Mouse (Mus musculus) c-Kit-positive CD71-positive TER-119-positive erythroid progenitor cells, embryonic 14.5 days (primary cell): ENCODE measurements around the gene Trim56.

Experiments used
- DNase-seq: peaks from one replicate; pipeline ENCODE4 v3.0.0-alpha.2; 2013; ENCODE audit warnings: low spot score

Trim56 gene

DNA sequence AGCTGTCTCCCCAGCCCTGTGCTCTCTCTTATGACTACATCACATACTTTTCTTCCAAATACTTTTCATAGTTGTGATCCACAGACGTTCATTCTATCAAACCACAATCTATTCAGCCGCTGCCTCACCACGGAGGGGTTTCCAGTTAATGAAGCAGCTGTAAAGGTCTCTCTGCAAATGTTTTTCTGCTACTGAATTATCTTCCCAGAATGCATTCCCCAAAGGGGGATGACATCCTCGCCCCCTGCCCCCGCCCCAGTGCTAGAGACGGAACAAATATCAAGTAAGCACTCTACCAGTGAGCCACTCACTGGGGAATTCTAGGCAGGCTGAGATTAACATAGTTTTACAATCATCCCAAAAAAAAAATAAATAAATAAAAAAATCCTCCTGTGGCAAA, 7.9 kb downstream of the Trim56 start:
- no peak for DNase-seq

DNA sequence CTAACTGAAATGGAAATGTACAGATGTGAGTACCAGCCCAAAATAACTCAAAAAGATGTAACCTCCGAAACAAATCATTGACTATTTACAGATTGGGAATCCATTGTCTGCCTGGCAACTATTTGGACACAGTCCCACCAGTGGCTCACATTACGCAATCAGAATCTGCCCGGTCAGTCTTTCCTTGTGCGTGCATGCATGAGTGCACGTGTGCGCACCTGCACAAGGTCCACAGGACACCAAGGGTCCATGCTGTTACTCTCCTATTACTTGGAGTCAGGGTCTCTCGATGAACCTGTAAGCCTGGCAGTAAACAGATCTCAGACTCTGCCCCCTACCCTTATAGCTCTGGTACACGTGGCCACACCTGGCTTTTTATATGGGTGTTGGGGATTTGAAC, 8.3 kb downstream of the Trim56 start:
- no peak for DNase-seq

DNA sequence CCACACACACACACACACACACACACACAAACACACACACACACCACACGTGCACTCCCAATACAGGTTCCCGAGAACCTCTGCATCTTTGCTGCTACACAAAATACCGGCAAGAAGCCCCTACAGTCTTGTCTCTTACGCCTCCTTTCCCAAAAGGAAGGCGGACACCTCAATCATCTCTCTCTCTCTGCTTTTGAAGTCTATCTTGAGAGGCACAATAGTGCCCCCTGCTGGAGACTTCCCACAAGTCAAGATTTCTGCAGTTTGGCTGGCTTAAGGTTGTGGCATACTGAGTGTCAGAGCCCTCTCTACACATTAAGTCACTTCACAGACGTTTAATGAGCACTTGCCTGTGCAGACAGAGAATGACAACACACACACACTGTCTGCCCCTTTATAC, 9.0 kb downstream of the Trim56 start:
- DNase-seq: peak; percentile 92

DNA sequence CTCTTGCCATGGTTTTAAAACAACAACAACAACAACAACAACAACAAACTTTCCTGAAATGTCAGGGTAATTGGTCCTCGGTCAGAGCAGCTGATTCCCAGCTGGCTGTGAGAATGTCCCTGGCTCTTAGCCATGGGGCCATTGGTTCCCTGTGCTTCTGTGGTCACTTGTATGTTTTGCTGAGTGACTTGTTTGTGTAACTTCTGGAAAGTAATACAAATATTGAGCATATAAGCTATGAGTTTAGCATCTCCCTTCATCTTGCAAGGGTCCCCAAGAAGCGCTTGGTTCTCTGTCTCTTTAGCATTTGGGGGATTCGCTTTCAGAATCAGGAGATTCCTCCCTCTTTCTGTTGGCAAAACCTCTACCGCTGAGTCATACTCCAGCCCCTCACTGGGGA, 9.6 kb downstream of the Trim56 start:
- no peak for DNase-seq

DNA sequence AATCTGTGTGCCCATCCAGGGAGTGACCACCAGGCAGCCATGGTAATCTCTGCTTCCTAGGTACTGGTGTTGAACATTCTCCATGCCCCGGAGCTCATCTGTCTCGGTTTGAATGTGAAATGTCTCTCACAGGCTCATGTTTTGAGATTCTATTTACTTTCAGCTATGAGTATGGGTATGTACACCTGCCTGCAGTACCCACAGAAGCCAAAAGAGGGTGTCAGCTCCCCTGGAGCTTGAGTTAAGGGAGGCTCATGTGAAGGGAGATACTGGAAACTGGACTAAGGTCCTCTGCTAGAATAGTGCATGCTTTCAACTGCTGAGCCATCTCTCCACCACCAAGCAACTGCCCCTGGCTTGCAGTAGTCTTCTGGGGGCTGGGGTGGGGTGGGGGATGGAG, 12.0 kb downstream of the Trim56 start:
- no peak for DNase-seq

DNA sequence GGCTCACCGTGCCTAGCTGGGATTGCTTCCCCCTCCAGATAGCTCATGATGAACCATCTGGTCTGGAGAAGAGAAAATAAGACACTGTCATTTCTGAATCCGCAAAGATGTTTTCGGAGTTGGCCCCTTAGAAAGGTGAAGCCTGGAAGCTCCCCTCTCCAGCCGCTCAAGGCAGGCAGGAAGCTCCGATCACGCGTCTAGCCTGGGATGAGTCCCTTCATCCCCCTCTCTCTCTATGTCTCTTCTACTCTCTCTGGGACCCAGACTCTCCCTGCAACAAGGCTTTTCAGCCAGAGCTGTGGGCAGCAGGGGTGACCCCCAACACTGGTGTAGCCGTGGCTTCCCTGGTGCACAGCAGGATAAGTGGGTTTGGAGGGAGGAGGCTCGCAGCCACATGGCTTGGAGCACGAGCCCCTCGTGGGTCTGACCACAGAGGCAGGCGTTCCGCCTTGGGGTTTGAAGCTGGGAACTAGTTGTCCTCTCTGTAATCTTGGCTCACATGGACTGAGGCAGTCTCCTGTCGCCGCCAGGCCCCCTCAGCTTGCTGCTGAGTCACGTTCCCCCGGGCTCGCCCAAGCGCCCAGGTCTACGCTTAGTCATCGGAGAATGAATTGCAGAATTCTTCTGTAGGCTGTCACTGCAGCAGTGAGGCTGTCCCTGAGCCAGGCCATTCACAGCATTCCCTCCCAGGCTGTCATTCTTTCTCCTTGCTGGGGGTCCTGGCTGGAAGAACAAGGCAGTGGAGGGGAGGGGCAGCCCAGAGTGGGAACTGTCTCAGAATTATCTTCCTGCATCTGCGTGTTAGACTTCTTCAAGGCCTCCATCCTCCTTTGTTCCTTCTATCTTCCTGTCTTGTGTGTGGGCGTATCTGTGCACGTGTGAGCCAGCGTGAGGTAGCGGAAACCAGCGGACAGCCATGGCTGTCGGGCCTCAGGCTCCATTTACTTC, 13.2 kb downstream of the Trim56 start:
- DNase-seq: peak; percentile 93

DNA sequence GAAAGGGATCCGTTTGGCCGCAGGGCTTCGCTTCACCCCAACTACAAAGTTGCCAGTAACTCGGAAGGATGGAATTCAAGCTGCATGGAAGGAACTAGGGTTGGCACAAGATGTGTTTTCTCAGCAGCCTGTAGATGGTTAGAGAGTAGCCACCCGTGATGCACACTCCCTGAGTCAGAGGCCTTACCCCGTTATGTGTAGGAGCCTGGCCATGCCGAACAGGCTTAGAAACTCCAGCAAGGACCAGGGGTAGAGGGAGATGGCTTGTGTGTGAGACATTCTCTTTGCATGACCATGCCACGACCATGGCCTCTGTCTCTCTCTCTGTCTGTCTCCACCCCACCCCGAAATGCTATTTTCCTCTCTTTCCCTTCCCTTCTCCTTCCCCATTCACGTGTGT, 13.9 kb downstream of the Trim56 start:
- DNase-seq: no peak

DNA sequence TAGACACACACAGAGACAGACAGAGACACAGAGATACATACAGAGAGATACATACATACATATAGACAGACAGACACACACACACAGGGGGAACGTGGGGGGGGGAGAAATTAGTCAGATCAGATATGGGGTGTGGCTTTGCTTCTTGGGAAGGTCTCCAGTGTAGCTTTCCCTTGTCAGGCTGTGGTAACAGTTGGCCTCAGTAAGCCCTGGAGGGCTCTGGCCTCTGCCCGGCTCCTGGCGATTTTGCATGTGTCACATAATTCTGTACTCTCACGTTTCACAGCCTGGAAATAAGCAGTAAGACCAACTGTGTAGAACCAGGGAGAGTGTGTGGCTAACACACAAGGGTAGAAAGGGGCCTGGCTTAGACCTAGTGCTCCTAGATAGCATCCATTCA, 15.3 kb downstream of the Trim56 start:
- no peak for DNase-seq

DNA sequence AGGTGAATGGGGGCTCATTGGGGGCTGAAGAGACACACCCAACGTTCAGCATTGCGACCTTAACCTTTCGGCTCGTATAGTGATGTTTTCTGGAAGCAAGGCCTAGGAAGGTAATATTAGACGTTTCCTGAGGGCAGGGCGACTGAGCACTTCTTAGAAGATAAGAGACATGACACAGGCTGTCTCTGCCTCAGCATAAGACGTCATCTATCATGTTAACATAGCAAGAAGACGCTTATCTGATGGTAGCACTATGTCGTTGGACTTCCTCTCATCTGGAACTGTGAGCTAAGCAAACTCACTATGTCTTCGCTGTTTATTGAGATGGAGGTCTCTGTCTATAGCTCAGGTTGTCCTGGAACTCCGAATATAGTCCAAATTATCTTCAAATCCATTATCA, 17.6 kb downstream of the Trim56 start:
- peak; percentile 65 for DNase-seq

DNA sequence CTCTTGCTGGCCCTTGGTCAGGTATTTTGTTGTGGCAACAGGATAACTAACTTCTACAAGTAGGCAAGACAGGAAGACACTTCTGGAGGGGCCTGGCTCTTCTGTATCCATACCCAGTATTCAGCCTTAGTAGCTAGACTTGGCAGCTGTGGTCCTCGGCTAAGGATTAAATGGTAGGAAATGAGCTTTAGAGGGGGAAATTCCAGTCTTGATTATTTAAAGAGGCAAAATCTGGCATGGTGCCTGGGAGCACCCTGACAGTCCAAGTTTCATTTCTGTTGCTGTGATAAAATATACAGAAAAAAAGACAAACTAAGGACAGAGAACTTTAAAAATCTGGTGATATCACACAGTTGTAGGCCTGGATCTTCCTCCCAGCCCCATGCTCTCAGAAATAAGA, 20.0 kb downstream of the Trim56 start:
- DNase-seq: no peak

DNA sequence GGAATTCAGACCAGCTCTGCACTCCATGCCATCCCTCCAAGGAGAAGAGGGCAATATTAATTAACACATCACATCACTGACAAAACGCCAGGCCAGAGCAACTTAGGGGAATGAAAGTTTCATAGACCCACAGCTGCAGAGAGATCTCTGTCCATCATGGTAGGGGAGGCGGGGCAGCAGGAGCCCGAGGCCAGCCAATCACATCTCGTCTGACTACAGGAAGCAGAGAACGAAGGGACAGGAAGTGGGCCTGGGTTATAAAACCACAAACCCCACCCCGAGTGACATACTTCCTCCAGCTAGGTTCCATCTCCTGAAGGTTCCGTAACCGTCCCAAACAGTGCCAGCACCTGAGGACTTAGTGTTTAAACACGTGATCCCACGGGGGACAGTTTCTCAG, 20.9 kb downstream of the Trim56 start:
- DNase-seq: no peak

DNA sequence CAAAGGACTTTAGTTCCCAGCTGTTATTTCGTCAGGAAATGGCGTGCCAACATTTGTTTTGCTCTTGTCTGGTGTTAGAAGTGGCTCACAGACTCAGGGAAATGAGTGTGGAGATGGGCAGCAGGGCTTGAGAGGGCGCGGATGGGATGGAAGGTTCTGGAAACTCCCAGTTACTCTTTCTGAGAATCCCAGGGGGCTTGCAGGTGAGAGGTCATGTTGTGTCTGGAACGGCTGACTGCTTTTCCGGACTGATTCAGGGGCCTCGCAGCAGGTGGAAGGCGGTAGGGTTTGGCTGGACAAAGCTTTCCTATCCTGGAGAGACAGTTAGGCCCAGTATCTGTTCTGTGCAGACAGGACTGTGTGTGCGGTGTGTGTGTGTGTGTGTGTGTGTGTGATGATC, 22.3 kb downstream of the Trim56 start:
- no peak for DNase-seq

DNA sequence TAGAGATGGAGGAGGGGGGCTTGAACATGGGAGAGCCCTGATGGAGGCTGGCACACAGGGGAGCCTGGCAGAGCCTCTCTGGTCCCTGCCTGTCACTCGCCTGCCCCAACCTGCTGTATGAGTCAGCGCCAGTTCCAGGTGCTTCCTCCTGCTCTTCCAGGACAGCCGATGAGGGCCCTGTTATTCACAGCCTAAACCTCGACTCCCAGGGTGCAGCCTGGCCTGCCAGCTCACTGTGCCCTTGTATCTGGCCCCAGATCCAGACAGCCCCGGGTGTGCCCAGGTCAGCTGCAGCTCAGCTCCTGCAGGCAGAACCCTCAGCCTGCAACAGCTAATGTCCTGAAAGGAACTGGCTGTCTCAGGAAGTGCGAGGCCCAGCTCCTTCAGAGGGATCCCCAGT, 24.4 kb downstream of the Trim56 start:
- DNase-seq: no peak

DNA sequence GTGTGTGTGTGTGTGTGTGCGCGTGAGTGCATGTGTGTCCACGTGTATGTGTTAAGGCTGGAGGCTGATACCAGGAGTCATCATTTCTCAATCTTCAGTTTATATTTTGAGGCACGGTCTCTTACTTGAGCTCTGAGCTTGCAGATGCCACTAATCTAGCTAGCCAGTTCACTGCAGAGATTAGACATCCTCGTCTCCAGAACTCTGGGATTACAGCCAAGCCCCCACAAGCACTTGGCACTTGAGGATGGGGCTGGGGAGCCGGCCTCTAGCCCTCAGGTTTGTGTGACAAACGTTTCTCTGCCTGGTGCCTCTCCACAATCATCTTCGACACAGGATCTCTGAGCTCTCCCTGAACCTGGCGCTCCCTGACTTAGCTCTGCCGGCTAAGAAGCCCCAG, 25.1 kb downstream of the Trim56 start:
- DNase-seq: no peak

DNA sequence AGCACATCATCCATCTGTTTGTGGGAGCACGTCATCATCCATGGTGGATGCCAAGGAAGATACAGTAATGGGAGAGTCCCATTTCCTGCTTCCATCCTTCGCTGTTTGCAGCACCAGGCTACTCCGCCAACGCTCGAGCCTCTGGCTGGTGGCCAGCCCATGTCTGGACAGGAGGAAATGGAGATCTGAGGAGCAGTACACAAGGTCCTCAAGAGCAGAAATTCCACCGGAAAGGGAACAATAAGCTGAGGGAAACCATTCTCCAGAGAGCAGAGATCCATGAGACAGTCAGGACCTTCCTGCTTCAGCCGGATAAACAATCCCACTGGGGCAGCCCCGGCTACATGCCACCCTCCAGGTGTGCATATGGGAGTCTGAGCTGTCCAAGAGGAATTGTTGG, 28.6 kb downstream of the Trim56 start:
- DNase-seq: no peak

DNA sequence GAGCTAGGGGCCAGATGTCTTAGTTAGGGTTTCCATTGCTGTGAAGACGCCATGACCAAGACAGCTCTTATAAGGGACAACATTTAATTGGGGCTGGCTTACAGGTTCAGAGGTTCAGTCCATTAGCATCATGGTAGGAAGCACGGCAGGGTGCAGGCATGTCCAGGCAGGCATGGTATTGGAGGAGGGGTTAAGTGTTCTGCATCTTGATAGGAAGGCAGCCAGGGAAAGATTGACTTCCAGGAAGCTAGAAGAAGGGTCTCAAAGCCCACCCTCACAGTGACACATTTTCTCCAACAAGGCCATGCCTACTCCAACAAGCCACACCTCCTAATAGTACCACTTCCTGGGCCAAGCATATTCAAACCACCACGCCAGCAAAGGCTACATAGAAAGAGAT, 30.3 kb downstream of the Trim56 start:
- no peak for DNase-seq

DNA sequence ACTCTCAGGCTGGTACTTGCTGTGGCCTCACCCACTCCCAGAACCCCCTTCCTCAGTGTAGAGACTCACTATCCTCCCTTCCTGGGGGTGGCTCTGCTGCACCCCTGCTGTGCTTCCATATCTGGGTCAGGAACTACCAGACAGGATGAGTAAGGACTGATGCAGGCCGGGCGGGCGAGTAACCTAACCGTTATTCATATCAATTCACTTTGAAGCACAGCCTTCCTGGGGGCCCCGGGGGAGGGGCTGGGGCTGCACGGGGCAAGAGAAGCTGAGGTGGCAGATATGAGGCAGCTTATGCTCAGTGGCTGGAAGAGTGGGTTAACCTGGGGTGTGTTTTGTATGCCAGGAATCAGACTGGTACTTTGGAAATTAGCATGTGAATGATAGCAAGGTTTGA, 31.0 kb downstream of the Trim56 start:
- no peak for DNase-seq

DNA sequence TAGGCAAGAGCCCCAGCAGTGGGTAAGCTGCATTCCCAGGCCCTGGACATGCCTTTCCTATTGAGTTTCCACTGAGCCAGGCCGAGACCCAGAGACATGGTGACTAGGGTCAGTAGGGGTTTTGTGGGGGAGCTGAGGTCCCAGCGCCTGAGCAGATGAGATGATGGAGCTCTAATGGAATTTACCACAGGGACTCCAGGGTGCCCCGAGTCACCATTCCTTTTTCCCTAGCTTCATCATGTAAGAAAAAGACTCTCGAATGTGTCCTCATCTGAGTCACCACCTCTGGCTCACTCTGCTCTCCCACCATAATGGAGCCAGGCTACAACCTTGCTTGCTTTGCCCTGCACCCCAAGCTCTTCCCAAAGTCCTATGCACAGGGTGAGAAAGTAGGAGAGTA, 33.0 kb downstream of the Trim56 start:
- DNase-seq: no peak

DNA sequence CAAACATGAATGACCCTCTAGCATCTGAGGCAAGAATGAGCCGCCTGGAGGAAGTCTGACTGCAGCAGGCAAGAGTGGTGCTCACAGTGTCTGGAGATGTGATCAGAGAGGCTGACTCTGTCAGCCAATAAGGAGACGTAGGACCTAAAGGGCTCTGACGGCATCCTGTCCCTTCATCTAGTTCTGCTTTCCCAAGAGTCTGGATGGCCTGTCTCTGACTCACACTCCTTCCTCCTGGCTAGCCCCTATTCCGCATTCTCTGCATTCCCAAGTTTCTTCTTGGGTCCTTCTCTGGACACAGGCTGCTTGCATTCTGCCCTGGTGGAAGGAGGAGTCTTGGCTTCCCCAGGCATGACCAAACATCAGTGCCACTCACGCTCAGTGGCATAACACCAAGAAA, 36.2 kb downstream of the Trim56 start:
- no peak for DNase-seq

DNA sequence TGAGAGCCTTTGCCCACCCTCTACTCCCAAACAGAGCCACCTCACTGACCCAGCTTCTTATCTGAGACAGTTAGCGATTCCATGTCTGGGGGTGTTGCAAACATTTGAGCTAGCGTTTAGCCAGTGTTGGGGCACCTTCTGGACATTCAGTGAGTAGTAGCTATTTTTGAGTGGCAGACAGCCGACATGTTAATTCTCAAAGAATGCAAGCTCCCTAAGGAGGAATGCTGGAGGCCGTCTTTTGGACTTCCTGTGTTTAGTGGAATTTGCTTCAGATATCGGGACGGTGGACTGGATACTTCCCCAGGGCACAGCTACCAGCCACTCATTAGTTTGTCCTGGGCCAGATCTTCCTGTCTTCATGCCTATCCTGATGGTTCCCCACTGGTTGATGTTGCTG, 37.4 kb downstream of the Trim56 start:
- DNase-seq: no peak

DNA sequence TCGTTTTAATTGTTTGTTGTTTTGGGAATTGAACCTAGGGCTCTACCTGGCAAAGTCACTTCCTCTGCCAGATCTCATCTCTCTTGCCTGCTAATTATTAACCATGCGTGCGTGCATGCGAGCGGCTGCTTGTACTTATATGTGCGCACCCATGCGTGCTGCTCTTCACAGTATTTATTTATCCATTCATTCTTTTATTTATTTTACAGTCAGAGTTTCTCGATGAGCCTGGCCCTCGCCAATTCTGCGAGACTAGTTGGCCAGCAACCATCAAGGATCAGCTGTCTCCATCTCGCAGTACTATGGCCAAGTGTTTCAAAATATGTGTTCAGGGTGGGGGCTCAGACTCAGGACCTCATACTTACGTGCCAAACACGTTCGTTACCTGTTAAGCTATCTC, 38.0 kb downstream of the Trim56 start:
- DNase-seq: no peak

DNA sequence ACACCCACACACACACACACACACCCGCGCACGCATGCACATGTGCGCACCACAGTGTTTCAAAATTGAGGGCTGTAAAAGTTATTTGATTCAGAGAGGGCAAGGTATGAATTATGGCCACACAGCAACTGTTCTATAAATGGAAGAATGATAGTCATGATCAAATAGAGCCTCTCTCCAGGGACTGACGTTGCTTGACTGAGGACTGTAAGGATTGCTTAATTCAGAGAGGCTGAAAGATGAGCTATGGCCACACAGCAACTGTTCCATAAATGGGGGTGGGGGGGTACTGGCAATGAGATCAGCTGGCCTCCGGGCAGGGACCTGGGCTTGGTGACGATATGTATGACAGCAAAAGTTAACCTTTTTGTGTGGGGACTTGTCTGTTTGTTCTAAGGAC, 38.8 kb downstream of the Trim56 start:
- DNase-seq: no peak

DNA sequence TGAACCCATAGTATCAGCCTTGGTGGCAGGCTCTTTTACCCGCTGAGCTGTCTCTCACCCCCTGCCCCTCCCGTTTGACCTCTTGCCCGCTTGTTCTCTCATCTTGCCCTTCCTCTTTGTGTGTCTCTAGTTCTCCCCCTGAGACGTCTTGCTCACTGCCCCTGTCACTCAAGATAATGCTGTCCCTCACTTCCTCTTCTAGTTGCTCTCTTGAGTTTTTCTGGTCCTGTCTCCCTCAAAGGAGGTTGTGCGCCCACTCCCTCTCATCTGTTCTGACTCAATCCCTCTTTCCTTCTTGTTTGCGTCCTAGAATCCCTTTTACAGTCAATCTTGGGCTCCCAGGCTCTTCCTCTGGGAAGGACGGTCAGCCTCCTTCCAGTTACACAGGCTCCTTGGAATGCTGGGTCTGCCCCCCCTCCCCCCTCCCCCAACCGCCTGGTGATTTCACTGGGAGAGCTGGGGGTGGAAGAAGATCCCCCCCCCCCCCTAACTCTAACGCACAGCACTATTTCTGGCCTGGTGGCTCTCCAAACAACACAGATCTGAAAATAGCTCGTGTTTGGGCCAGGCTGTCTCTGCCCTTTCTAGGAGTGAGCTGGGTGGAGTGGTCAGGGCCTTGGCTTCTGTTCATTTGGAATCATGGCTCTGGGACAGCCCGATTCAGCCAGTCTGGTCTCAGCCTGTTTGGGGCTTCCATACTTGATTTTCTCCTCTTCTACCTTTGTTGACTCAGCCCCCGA, 39.6 kb downstream of the Trim56 start:
- DNase-seq: no peak

DNA sequence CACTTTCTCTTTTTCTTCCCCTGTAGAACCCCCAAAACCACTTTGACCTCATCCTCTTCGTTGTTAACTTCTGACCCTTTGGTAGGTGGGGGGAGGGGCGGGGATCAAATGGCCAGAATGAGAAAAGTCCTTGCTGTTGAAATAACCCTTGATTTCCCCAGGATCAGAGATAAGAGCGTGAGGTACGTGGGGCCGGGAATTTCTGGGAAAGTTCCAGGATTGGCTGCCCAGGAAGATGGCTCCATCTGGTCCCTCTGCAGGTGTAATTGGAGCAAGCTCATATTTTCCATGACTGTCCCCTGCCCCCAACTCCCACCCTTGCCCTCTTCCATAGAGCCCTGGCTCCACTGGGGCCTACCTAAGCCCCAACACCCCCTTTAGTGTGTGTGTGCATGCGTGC, 40.3 kb downstream of the Trim56 start:
- no peak for DNase-seq
